Mouse (Mus musculus) lung, embryonic 16.5 days (tissue): ENCODE results near the gene Atrnl1. TPM values are rescaled to one million over a fixed set of nuclear protein-coding genes. Genes with fewer than 3 reads are reported as not detected.

Experiments
- ATAC-seq: fragments of 200-750 bp; cut with Nextera tagmentation; 2 replicates; pipeline ENCODE4 v1.8.0; 2017; ENCODE audit warnings: low read depth, mild to moderate bottlenecking, moderate library complexity
- H3K27ac ChIP-seq: fragments of 300-500 bp; sonication (generic); 2 replicates; pipeline ENCODE4 v1.5.1; 2014; ENCODE audit warnings: mild to moderate bottlenecking, control low read depth, low read length
- H3K27me3 ChIP-seq: fragments of 300-500 bp; sonication (generic); 2 replicates; pipeline ENCODE4 v1.6.1; 2014; ENCODE audit warnings: low read depth, low read length, mixed read lengths; ENCODE audit not compliant: control insufficient read depth, insufficient read depth
- H3K36me3 ChIP-seq: fragments of 300-500 bp; sonication (generic); 2 replicates; pipeline ENCODE4 v1.6.1; 2014; ENCODE audit warnings: low read length; ENCODE audit not compliant: control insufficient read depth, insufficient read depth
- H3K4me1 ChIP-seq: fragments of 300-500 bp; sonication (generic); replicated peaks from 2 replicates; pipeline ENCODE4 v1.6.1; 2014; ENCODE audit warnings: low read length, mixed read lengths; ENCODE audit not compliant: control insufficient read depth, insufficient read depth
- H3K4me2 ChIP-seq: fragments of 300-500 bp; sonication (generic); 2 replicates; pipeline ENCODE4 v1.6.1; 2014; ENCODE audit warnings: low read depth, low read length, control low read depth
- H3K4me3 ChIP-seq: fragments of 300-500 bp; sonication (generic); 2 replicates; pipeline ENCODE4 v1.5.1; 2014; ENCODE audit warnings: mild to moderate bottlenecking, low read length, control low read depth
- H3K9ac ChIP-seq: fragments of 300-500 bp; sonication (generic); 2 replicates; pipeline ENCODE4 v1.6.1; 2014; ENCODE audit warnings: low read length, control low read depth
- H3K9me3 ChIP-seq: fragments of 300-500 bp; sonication (generic); 2 replicates; pipeline ENCODE4 v1.6.1; 2016; ENCODE audit warnings: low read length; ENCODE audit not compliant: control insufficient read depth
- WGBS: fragments of 180-500 bp; shearing (Covaris S2); extraction: QIAGEN DNeasy Blood & Tissue Kit; methylation state at CpG from one replicate; pipeline ENCODE4 v1.1.7; 2014; 5-methylcytosine and 5-hydroxymethylcytosine counted together
- polyA plus RNA-seq: library from polyadenylated mRNA; unstranded; fragments of >200 nt; fragmentation: Nextera tagmentation; extraction: Ambion mirVana; gene quantifications from 2 replicates; pipeline ENCODE4 v1.2.1, GENCODE M21; 2015

Atrnl1 gene
- polyA plus RNA-seq, 1 experiment from 2014 or later = 5.0 TPM

DNA sequence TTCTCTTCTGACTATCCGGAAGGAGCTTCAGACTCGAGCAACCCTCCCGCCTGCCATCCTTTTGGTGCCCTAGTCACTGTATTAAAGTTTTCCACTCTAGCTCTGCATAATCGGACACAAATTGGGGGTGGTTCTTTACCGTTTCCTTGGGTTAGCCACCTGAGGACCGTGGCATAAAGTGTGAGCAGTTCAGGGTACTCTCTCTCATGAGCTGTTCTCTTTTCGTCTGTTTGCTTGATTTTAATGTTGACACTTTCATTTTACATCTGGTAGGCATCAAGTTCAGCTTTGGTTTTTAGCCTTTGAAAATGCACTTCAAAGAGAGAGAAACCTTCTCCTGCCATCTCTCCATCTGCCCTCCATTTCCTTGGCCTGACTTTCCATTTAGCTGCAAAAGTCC is 484.9 kb downstream of the Atrnl1 start:
- ATAC-seq = no peak
- 62% methylated on average over 7 of the region's 7 CpGs for WGBS
- no peaks in the 10 kb centered on the region for H3K36me3 ChIP-seq
- no peak overlapping the region for H3K4me3 ChIP-seq
- peaks cover 3% of the 10 kb centered on the region; the same call in 1 of the 2 replicates for H3K9me3 ChIP-seq
- H3K9ac ChIP-seq = no peak overlapping the region
- no peak overlapping the region for H3K27ac ChIP-seq
- no peaks in the 10 kb centered on the region for H3K27me3 ChIP-seq
- no peak overlapping the region for H3K4me2 ChIP-seq
- no peaks in the 10 kb centered on the region for H3K4me1 ChIP-seq

DNA sequence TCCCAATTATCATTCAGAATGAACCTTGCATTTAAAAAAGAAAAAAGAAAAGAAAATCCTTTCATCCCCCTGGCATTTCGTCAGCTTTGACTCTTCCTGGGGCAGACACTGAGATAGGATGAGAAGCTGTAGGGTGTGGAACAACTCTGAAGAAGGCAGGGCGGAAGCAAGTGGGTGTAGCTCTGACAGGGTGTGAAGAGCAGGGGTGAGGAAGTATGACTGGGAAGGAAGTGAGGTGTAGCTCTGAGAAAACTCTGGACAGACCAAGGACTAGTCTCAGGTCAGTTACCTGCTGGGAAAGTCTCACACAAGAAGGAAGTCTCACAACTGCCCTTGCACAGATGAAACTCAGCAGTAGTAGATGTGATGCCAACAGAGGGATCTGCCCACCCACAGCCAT is 486.4 kb downstream of the Atrnl1 start:
- Histone ChIP-seq H3K36me3 (no peaks in the 10 kb centered on the region), H3K9me3 (peaks cover 3% of the 10 kb centered on the region; the same call in 1 of the 2 replicates), H3K4me3 (no peak overlapping the region), H3K4me2 (no peak overlapping the region), H3K9ac (no peak overlapping the region), H3K4me1 (no peaks in the 10 kb centered on the region), H3K27ac (no peak overlapping the region), H3K27me3 (no peaks in the 10 kb centered on the region)
- no peak for ATAC-seq
- WGBS = 90% methylated on average over 2 of the region's 2 CpGs

DNA sequence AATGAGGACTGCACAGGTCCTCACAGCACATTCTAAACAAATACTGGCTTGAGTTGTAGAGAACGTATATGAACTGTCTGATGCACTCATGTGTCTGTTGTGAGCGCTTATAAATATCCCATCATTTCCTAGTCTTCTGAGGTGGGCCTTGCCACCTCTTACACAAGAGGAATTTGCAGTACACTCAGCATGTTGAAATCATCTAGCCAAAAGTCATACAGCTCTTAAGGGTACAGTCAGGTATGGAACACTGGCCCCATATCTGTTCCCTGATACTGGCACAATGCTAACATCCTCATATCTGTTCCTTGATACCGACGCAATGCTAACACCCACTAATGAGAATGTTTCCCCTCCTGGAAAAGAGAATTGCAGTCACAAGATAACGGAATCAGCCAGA is 488.7 kb downstream of the Atrnl1 start:
- 86% methylated on average over 5 of the region's 5 CpGs for WGBS
- Histone ChIP-seq H3K9ac (no peak overlapping the region), H3K4me3 (no peak overlapping the region), H3K9me3 (peaks cover 3% of the 10 kb centered on the region; the same call in 1 of the 2 replicates), H3K36me3 (no peaks in the 10 kb centered on the region), H3K4me2 (no peak overlapping the region), H3K4me1 (0 out of 2 replicates have a peak, but pooled peaks cover 3% of the 10 kb centered on the region), H3K27ac (no peak overlapping the region), H3K27me3 (no peaks in the 10 kb centered on the region)
- ATAC-seq = no peak

DNA sequence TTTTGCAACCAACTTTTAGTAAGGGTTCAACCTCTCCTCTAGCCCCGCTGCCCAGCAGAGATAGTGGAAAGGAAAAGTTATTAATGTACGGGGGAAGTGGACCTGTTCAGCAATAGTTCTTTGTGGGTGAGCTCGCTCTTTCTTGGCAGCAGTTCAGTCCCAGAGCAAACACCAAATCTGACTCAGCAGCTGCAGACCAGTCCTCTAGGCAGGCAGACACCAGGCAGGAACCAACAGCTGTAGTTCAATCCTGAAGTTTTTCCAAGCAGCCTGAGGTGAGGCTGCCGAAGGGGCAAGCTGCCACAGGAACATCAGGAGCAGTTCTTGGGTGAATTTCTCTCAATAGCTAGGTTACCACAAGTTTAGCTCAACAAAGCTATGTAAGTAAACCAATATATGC is 489.5 kb downstream of the Atrnl1 start:
- Histone ChIP-seq H3K4me3 (no peak overlapping the region), H3K27me3 (no peaks in the 10 kb centered on the region), H3K9me3 (peaks cover 3% of the 10 kb centered on the region; the same call in 1 of the 2 replicates), H3K4me2 (no peak overlapping the region), H3K9ac (no peak overlapping the region), H3K27ac (no peak overlapping the region), H3K36me3 (no peaks in the 10 kb centered on the region), H3K4me1 (0 out of 2 replicates have a peak, but pooled peaks cover 3% of the 10 kb centered on the region)
- ATAC-seq = no peak
- 52% methylated on average over 4 of the region's 4 CpGs for WGBS

DNA sequence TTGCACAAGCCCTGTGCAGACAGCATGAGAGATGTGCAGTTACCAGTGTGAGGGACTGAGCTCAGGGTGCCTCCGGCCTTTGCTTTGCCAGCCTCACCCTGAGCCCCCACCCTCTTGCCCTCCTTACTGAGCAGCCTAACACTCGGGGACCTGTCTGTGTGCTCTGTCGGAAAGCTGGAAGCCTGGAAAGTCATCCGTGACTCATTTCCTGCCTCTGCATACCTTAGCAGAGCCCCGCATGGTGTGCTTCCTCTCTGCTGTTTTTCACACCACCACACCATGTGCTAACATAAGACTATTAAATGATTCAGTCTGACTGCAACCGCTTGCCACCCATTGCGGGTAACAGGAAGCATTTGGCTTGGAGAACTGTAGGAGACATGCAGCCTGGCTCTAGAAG is 493.7 kb downstream of the Atrnl1 start:
- WGBS = 58% methylated on average over 7 of the region's 7 CpGs
- Histone ChIP-seq H3K27me3 (no peaks in the 10 kb centered on the region), H3K9ac (no peak overlapping the region), H3K4me2 (no peak overlapping the region), H3K27ac (no peak overlapping the region), H3K4me1 (0 out of 2 replicates have a peak, but pooled peaks cover 3% of the 10 kb centered on the region), H3K36me3 (no peaks in the 10 kb centered on the region), H3K9me3 (peaks cover 3% of the 10 kb centered on the region; the same call in 1 of the 2 replicates), H3K4me3 (no peak overlapping the region)
- ATAC-seq = peak; percentile 38; the same call in 1 of the 2 replicates

DNA sequence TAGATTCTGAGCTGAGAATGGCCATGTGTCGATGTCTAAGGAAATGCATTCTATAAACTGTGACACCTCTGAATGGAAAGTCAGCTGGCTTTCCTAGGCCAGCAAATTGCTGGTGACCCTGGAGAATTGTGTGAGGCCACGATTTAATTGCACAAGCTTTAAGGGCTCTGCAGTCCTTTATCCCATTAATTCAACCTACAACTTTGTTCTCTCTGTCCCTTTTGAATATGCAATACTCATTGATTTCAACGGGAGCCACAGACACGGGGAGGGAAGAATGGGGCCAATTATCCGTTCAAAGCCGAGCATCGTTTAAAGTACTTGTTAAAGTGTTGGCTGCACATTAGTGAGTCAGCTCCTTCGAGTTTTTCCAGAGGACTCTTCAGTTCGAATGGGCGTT is 496.8 kb downstream of the Atrnl1 start:
- H3K36me3 ChIP-seq = no peaks in the 10 kb centered on the region
- no peak overlapping the region for H3K4me3 ChIP-seq
- no peaks in the 10 kb centered on the region for H3K9me3 ChIP-seq
- no peak overlapping the region for H3K27ac ChIP-seq
- no peaks in the 10 kb centered on the region for H3K27me3 ChIP-seq
- no peak overlapping the region for H3K9ac ChIP-seq
- ATAC-seq = no peak
- WGBS = 66% methylated on average over 10 of the region's 10 CpGs
- 0 out of 2 replicates have a peak, but pooled peaks cover 3% of the 10 kb centered on the region for H3K4me1 ChIP-seq
- no peak overlapping the region for H3K4me2 ChIP-seq

DNA sequence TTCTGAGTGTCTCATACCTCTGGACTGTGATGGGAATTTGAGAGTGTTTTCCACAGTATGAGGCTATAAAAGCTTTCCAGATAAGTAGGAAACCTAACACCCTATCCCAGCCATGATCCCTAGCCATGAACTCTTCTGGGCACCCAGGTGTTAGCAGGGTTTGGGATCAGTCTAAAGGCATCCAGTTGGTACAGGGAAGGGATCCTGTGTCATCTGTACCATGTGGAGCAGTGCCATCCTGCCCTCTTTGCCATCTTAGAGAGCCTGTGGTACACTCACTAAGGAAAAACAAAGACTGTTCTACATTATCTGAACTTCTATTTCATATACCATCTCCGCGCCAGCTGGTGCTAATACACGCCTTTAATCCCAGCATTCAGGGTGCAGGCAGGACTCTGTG is 499.7 kb downstream of the Atrnl1 start:
- no peak overlapping the region for H3K4me2 ChIP-seq
- ATAC-seq = no peak
- 97% methylated on average over 3 of the region's 3 CpGs for WGBS
- no peak overlapping the region for H3K4me3 ChIP-seq
- H3K27me3 ChIP-seq = no peaks in the 10 kb centered on the region
- H3K27ac ChIP-seq = no peak overlapping the region
- no peaks in the 10 kb centered on the region for H3K4me1 ChIP-seq
- H3K36me3 ChIP-seq = no peaks in the 10 kb centered on the region
- H3K9ac ChIP-seq = no peak overlapping the region
- no peaks in the 10 kb centered on the region for H3K9me3 ChIP-seq

DNA sequence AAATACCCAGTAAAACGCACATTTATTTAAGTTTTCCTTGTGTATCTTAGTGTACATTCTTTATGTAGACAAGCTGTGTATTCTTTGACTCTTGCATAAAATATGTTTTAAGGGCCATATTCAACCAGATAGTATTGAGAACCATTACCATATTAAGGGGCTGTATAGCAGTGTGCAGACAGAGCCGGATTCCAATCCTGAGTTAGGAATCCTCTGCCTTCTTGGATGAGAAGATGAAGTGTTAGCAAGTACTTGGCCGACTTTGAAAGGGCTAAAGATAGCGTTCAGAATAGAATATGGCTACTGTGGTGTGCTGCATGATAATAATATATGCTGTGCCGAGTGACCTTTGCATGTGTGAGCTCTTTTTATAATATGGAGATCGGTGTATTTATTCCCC is 500.5 kb downstream of the Atrnl1 start:
- Histone ChIP-seq H3K27me3 (no peaks in the 10 kb centered on the region), H3K4me2 (no peak overlapping the region), H3K4me1 (no peaks in the 10 kb centered on the region), H3K36me3 (no peaks in the 10 kb centered on the region), H3K4me3 (no peak overlapping the region), H3K9ac (no peak overlapping the region), H3K9me3 (no peaks in the 10 kb centered on the region), H3K27ac (no peak overlapping the region)
- no peak for ATAC-seq
- 71% methylated on average over 6 of the region's 6 CpGs for WGBS

DNA sequence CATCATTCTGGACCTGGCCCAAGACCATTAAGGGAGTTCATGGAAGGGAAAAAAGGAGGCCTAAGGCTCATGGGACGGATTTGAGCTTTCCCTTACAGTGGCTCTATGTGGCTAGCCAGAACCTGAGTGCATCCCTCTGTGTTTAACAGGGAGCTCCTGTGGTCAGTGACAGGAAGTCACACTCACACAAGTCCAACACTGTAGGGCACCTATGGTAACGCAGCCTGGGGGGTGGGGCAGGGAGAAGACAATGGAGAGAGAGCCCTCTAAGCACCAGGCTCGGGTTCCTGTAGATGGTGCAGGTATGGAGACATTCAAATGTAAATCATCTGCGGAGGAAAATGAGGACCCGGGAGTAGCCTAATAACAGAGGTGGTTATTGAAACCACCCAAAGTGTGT is 501.3 kb downstream of the Atrnl1 start:
- no peaks in the 10 kb centered on the region for H3K4me1 ChIP-seq
- WGBS = 69% methylated on average over 5 of the region's 5 CpGs

More for the DNA sequence above, 501.3 kb downstream of the Atrnl1 start:
- Histone ChIP-seq H3K9me3 (no peaks in the 10 kb centered on the region), H3K36me3 (no peaks in the 10 kb centered on the region), H3K27ac (no peak overlapping the region), H3K4me2 (no peak overlapping the region), H3K27me3 (no peaks in the 10 kb centered on the region), H3K9ac (no peak overlapping the region), H3K4me3 (no peak overlapping the region)
- no peak for ATAC-seq
